Mouse (Mus musculus) limb, embryonic 12.5 days (tissue): ENCODE data around the gene Fam234b. TPM values are rescaled to one million over a fixed set of nuclear protein-coding genes. Genes with fewer than 3 reads are reported as not detected.

Experiments used
- ATAC-seq: fragments of 200-750 bp; cut with Nextera tagmentation; 2 replicates; pipeline ENCODE4 v1.8.0; 2017; ENCODE audit warnings: low read depth, moderate TSS enrichment; ENCODE audit not compliant: insufficient number of reproducible peaks, insufficient read depth, low FRiP score, low TSS enrichment
- H3K27ac ChIP-seq: fragments of 300-500 bp; sonication (generic); 2 replicates; pipeline ENCODE4 v1.5.1; 2016; ENCODE audit warnings: mild to moderate bottlenecking, moderate library complexity
- H3K27me3 ChIP-seq: fragments of 300-500 bp; sonication (generic); 2 replicates; pipeline ENCODE4 v1.6.1; 2016; ENCODE audit warnings: mild to moderate bottlenecking, moderate library complexity
- H3K36me3 ChIP-seq: fragments of 300-500 bp; sonication (generic); 2 replicates; pipeline ENCODE4 v1.6.1; 2016; ENCODE audit warnings: mild to moderate bottlenecking, moderate library complexity
- H3K4me1 ChIP-seq: fragments of 300-500 bp; sonication (generic); replicated peaks from 2 replicates; pipeline ENCODE4 v1.6.1; 2016
- H3K4me2 ChIP-seq: fragments of 300-500 bp; sonication (generic); 2 replicates; pipeline ENCODE4 v1.6.1; 2016; ENCODE audit warnings: mild to moderate bottlenecking, moderate library complexity
- H3K4me3 ChIP-seq: fragments of 300-500 bp; sonication (generic); replicated peaks from 2 replicates; pipeline ENCODE4 v1.5.1; 2016; ENCODE audit warnings: mild to moderate bottlenecking
- H3K9ac ChIP-seq: fragments of 300-500 bp; sonication (generic); replicated peaks from 2 replicates; pipeline ENCODE4 v1.6.1; 2016; ENCODE audit warnings: mild to moderate bottlenecking, moderate library complexity
- H3K9me3 ChIP-seq: fragments of 300-500 bp; sonication (generic); 2 replicates; pipeline ENCODE4 v1.6.1; 2016; ENCODE audit warnings: mild to moderate bottlenecking, moderate library complexity
- WGBS: fragments of 180-500 bp; shearing (Covaris S2); methylation state at CpG from one replicate; pipeline ENCODE4 v1.1.7; 2016; 5-methylcytosine and 5-hydroxymethylcytosine counted together
- polyA plus RNA-seq: library from polyadenylated mRNA; unstranded; fragments of >200 nt; fragmentation: Nextera tagmentation; extraction: Ambion mirVana; gene quantifications from 2 replicates; pipeline ENCODE4 v1.2.1, GENCODE M21; 2016

The Fam234b gene
- polyA plus RNA-seq, 1 experiment from 2014 or later = 26.9 TPM

DNA sequence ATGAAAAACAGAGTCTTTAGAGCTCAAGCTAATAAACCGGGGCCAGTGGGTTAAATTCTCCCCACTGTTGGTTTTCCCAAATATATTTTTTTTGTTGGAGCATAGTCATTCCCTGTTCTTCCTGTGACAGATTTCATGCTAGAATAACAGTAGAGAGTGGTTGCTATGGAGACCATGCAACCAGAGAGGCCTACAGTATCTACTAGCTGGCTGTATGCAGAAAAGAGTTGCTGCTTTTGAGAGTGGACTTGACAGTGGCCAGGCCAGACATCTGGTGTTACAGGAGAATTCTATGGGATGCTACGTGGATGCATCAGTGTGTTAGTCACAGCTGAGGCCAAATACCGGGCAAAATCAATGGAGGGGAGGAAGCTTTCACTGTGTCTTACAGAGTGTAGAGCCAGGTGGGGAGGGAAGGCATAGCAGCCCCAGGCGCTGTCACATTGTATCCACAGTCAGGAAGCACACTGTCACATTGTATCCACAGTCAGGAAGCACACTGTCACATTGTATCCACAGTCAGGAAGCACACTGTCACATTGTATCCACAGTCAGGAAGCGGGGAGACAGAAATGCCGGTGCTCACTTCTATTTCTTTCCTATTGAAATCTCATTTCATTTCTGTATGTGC lies 26.1 kb downstream of the Fam234b start:
- Histone ChIP-seq H3K36me3 (peaks cover 48% of the 10 kb centered on the region), H3K9ac (no peak overlapping the region), H3K4me2 (no peak overlapping the region), H3K27me3 (no peaks in the 10 kb centered on the region), H3K9me3 (no peaks in the 10 kb centered on the region), H3K4me1 (peaks cover 7% of the 10 kb centered on the region; the same call in 1 of the 2 replicates), H3K27ac (peak overlapping the region; percentile 45), H3K4me3 (no peak overlapping the region)
- peak; percentile 64 for ATAC-seq
- 77% methylated on average over 6 of the region's 6 CpGs for WGBS

DNA sequence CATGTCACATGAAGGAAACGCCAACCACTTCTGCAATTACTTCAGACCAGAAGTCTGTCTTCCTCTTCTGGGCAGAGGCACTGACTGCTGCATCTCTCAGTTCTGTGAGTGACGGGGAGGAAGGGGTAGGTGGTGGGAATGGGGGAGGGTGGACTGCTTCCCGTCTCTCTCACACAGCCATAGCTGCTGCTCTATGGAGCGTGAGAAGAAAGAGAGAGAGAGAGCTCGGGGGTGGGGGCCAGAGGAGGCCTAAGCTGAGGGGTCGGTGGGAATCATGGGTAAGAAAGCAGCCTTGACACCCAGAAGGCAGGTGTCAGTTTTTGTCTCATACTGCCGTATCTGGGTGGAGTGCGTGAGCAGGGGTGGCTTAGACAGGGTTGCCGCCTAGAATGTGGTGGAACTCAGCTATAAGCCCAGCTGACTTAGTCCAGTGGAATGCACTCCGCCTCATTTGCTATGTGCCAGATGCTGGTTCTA lies 30.7 kb downstream of the Fam234b start:
- WGBS = 64% methylated on average over 10 of the region's 10 CpGs
- Histone ChIP-seq H3K9me3 (no peaks in the 10 kb centered on the region), H3K9ac (no peak overlapping the region), H3K4me3 (no peak overlapping the region), H3K4me1 (peaks cover 6% of the 10 kb centered on the region; the same call in 1 of the 2 replicates), H3K27me3 (no peaks in the 10 kb centered on the region), H3K36me3 (peaks cover 48% of the 10 kb centered on the region), H3K27ac (no peak overlapping the region), H3K4me2 (no peak overlapping the region)
- no peak for ATAC-seq

DNA sequence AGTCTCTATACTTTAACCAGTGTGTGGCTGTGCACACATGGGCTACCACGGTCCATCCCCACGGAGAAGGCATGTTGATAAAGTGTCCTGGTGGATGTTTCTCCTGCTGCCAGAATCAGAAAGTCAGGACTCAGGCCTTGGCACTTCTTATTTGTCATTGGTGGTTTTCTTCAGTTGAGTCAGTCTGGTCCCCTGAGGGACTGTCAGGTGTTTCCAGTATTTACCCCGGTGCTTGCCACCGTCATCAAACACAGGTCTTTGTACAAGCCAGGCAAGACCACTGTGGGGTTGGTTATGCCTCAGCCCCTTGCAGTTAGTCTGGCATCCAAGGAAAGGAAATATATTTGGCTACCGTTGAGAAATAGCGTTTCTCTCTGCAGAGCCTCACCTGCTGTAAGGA lies 32.8 kb downstream of the Fam234b start:
- H3K27ac ChIP-seq = no peak overlapping the region
- H3K4me2 ChIP-seq = no peak overlapping the region
- no peaks in the 10 kb centered on the region for H3K9me3 ChIP-seq
- H3K4me3 ChIP-seq = no peak overlapping the region
- no peak for ATAC-seq
- H3K4me1 ChIP-seq = no peaks in the 10 kb centered on the region
- WGBS = 85% methylated on average over 6 of the region's 6 CpGs
- H3K36me3 ChIP-seq = peaks cover 53% of the 10 kb centered on the region
- no peak overlapping the region for H3K9ac ChIP-seq
- no peaks in the 10 kb centered on the region for H3K27me3 ChIP-seq

DNA sequence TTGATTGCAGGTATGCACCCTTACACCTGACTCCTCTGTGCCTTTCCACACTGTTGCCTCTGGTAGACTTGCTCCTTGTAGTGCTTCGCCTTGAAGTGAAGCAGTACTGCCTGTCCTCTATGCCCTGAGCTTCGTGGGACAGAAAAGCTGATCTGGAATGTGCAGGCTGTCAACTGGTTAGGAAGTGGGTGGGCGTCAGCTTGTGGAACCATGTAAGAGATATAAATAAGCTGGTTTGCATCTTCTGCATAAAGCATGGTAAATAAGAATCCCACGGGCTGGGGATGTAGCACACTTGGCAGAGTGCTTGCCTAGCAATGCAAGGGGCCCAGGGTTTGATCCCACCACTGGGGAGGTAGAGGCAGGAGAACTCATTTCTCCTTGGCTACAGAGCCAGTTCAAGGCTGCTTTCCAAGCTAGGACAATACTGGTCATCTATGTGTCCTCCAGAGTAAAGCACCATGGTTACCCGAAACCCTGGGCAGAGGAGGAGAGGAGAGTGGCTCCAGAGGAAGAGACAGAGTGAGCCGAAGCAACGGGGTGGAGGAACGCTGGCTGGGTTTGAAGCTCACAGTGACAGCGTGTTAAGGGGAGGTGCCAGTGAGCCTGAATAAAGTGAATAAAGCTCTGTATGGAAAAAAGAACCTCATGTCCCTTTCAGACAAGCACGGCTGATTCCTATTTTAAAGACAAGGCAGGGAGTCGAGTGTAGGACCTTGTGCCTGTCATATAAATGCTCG lies 34.8 kb downstream of the Fam234b start:
- WGBS = 79% methylated on average over 12 of the region's 12 CpGs
- no peak for ATAC-seq
- H3K27ac ChIP-seq = no peak overlapping the region
- H3K36me3 ChIP-seq = peaks cover 47% of the 10 kb centered on the region
- H3K4me1 ChIP-seq = no peaks in the 10 kb centered on the region
- no peak overlapping the region for H3K9ac ChIP-seq
- H3K4me2 ChIP-seq = no peak overlapping the region
- peaks cover 4% of the 10 kb centered on the region; the same call in 1 of the 2 replicates for H3K27me3 ChIP-seq
- H3K4me3 ChIP-seq = no peak overlapping the region
- no peaks in the 10 kb centered on the region for H3K9me3 ChIP-seq

DNA sequence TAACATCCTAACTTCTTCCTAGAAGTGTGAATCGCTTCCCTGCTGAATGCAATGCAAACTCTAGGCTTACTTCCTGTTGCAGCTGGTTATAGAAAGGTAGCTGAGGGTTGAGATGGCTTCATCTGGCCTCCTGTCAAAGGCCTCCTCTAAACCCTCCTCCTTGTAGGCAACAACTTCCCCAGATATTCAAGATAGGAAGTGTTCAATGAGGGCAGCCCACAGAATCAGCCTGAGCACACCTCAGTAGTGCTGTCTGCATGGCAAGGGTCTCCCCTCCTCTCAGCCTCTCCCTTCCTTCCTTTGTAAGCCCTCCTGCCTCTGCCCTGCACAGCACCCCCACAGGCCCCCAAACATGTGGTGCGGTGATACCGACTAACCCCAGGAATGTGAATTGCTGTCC lies 38.0 kb downstream of the Fam234b start:
- peaks cover 5% of the 10 kb centered on the region; the same call in 1 of the 2 replicates for H3K27me3 ChIP-seq
- H3K9me3 ChIP-seq = no peaks in the 10 kb centered on the region
- no peak overlapping the region for H3K9ac ChIP-seq
- H3K36me3 ChIP-seq = peaks cover 34% of the 10 kb centered on the region
- H3K4me3 ChIP-seq = no peak overlapping the region
- no peak overlapping the region for H3K4me2 ChIP-seq
- WGBS = 88% methylated on average over 3 of the region's 3 CpGs
- no peak overlapping the region for H3K27ac ChIP-seq
- ATAC-seq = no peak
- peaks cover 2% of the 10 kb centered on the region; the same call in 1 of the 2 replicates for H3K4me1 ChIP-seq

DNA sequence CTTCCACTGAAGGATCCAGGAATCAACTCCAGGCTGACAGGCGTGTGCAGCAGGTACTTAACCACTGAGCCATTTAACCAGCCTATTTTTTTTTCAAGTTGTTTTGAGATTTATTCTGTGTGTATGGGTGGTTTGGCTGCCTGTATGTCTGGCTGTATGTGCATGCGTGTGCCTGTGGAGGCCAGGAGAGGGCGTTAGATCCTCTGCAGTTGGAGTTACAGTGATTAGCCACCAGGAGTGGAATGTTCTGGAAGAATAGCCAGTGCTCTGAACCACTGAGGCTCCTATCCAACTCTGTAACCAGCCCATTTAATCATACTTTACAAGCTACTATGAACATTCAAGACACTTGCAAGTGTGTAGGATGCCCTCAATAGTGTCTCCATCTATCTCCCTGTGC lies 38.8 kb downstream of the Fam234b start:
- Histone ChIP-seq H3K4me1 (peaks cover 11% of the 10 kb centered on the region), H3K4me2 (no peak overlapping the region), H3K27ac (no peak overlapping the region), H3K36me3 (peaks cover 31% of the 10 kb centered on the region), H3K9me3 (no peaks in the 10 kb centered on the region), H3K9ac (no peak overlapping the region), H3K27me3 (peaks cover 6% of the 10 kb centered on the region; the same call in 1 of the 2 replicates), H3K4me3 (no peak overlapping the region)
- 85% methylated on average over 3 of the region's 3 CpGs for WGBS
- no peak for ATAC-seq

DNA sequence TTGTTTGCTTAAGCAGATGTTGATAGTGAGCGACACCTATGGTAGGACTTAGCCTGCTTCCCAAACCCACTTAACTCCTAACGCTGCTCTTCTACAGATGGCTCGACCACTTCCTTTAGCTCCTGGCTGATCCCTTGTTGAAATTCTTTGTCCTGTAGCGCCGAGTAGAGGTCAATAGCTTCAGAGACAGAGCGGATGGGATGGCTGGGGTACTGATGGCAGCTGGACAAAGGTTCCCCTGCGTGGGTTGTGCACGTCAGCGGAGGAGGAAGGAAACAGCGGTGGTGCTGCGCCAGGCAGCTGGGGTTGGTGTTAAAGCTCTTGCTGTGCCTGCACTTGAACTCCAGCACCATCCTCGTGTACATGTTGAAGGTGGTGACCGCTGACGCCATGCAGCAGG lies 39.5 kb downstream of the Fam234b start:
- H3K36me3 ChIP-seq = peaks cover 24% of the 10 kb centered on the region
- H3K4me2 ChIP-seq = no peak overlapping the region
- no peak overlapping the region for H3K9ac ChIP-seq
- H3K4me3 ChIP-seq = no peak overlapping the region
- peaks cover 18% of the 10 kb centered on the region for H3K4me1 ChIP-seq
- no peak for ATAC-seq
- WGBS = 84% methylated on average over 14 of the region's 14 CpGs
- H3K27ac ChIP-seq = no peak overlapping the region
- peaks cover 6% of the 10 kb centered on the region; the same call in 1 of the 2 replicates for H3K27me3 ChIP-seq
- H3K9me3 ChIP-seq = no peaks in the 10 kb centered on the region

DNA sequence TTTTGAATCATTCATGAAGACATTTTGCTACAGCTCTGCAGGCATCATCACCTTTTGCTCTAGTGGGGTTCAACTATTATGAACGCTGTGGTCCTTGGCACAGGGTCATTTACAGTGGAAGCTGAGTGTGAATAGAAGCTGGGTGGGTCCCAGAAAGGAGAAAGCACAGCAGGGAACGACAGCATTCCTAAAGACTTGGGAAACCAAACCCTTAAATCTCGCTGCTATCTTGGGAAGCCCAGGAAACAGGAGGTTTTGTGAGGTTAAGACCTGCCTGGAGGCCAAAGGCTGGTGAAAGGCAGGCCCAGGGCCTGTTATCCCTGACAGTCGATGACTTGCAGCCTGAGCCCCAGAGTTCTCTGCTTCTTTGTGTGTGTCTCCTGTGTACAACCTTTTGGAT lies 40.4 kb downstream of the Fam234b start:
- no peak overlapping the region for H3K4me2 ChIP-seq
- peaks cover 15% of the 10 kb centered on the region for H3K36me3 ChIP-seq
- H3K9me3 ChIP-seq = no peaks in the 10 kb centered on the region
- ATAC-seq = no peak
- no peak overlapping the region for H3K27ac ChIP-seq
- no peak overlapping the region for H3K9ac ChIP-seq
- peaks cover 6% of the 10 kb centered on the region; the same call in 1 of the 2 replicates for H3K27me3 ChIP-seq
- H3K4me3 ChIP-seq = no peak overlapping the region
- 54% methylated on average over 4 of the region's 4 CpGs for WGBS
- peaks cover 19% of the 10 kb centered on the region for H3K4me1 ChIP-seq

DNA sequence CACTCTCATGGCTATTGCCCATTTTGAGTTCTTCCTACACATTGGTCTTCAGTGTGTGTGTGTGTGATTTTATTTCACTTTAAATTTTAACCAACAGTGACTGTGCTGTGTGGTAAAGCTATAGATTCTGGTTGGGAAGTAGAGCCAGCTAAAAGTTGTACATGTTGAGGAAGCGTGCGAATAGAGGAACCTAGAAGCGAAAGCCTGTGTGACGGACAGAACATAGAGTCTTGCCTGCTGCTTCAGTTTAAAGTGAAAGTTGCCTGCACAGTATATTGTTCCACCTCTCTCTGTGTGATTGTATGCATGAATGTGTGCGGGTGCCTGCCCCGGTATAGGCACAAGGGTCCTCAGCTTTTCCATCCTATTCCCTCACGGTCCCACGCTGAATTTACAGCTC lies 42.6 kb downstream of the Fam234b start:
- 91% methylated on average over 8 of the region's 8 CpGs for WGBS
- no peaks in the 10 kb centered on the region; the same call in 1 of the 2 replicates for H3K36me3 ChIP-seq
- no peak overlapping the region for H3K4me3 ChIP-seq
- H3K27me3 ChIP-seq = peaks cover 11% of the 10 kb centered on the region; the same call in 1 of the 2 replicates
- H3K4me1 ChIP-seq = peaks cover 19% of the 10 kb centered on the region
- no peak overlapping the region for H3K4me2 ChIP-seq
- H3K9me3 ChIP-seq = no peaks in the 10 kb centered on the region
- H3K9ac ChIP-seq = no peak overlapping the region
- H3K27ac ChIP-seq = no peak overlapping the region
- no peak for ATAC-seq

DNA sequence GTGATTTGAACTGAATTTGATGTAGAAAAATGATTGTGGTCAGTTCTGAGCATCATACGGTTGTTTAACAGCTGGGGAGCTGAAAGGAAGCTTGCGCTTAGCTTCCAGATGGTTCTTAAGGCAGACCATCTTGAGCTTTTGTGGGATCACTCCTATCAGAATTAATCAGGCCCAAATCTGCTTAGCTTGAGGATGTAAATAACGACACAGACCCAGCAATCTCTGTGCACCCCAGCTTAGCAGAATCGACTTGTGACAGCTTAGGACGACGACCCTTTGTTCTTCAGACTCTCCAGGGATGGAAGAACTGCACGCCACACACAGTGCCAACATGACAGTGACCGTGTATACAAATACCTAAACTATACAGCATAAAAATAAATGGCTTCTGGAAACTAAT lies 47.8 kb downstream of the Fam234b start:
- ATAC-seq = no peak
- Histone ChIP-seq H3K9me3 (no peaks in the 10 kb centered on the region), H3K9ac (no peak overlapping the region), H3K27me3 (peaks cover 12% of the 10 kb centered on the region), H3K4me1 (peaks cover 25% of the 10 kb centered on the region), H3K36me3 (no peaks in the 10 kb centered on the region), H3K4me3 (no peak overlapping the region), H3K27ac (no peak overlapping the region), H3K4me2 (no peak overlapping the region)
- 76% methylated on average over 8 of the region's 8 CpGs for WGBS

DNA sequence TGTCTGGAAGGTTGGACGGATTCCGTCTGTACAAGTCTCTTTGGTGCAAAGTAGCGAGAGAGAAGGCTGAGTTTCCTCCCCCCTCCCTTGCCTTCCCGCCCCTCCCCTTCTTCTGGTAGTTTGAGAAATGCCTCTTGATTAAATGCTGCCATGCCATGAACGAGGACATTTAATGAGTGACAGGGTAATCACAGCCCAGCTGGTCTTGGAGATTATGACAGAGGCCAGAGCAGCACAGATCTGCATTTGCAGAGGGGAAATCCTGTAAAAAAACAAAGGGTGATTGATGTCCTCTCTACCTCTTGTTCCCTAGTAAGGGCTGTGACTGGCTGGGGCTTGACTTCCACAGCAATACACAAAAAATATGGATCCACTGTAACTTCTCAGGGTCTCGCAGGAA lies 50.1 kb downstream of the Fam234b start:
- ATAC-seq = no peak
- Histone ChIP-seq H3K4me3 (no peak overlapping the region), H3K36me3 (no peaks in the 10 kb centered on the region), H3K27ac (no peak overlapping the region), H3K9ac (no peak overlapping the region), H3K9me3 (no peaks in the 10 kb centered on the region), H3K4me2 (no peak overlapping the region), H3K4me1 (peaks cover 28% of the 10 kb centered on the region), H3K27me3 (peaks cover 9% of the 10 kb centered on the region)
- 49% methylated on average over 6 of the region's 6 CpGs for WGBS
